Mouse (Mus musculus): ENCODE data around the gene Smim22.

Gene Smim22

GRCm38 (mm10) chr16:5010371-5010935 is 3.4 kb downstream of the Smim22 start:
- DNase-seq: peak; percentile 21

GRCm38 (mm10) chr16:5011285-5011684 is 4.2 kb downstream of the Smim22 start:
- DNase-seq: peak; percentile 16

GRCm38 (mm10) chr16:5012036-5013005 is 5.2 kb downstream of the Smim22 start:
- peak; percentile 52 for DNase-seq

- peak; percentile 100 for DNase-seq
These were observed 6.2 kb downstream of the Smim22 start, which contains the start of gene Rogdi for GRCm38 (mm10) chr16:5013054-5013838. Gene Rogdi (minus strand): TSS chr16:5013553.

- DNase-seq: peak; percentile 28
These were observed 7.5 kb downstream of the Smim22 start for GRCm38 (mm10) chr16:5014578-5014977.

GRCm38 (mm10) chr16:5024021-5024420 is 16.9 kb downstream of the Smim22 start:
- no peak for DNase-seq

- DNase-seq: no peak
These were observed 22.8 kb downstream of the Smim22 start for GRCm38 (mm10) chr16:5029847-5030246.

GRCm38 (mm10) chr16:5035591-5035990 is 28.5 kb downstream of the Smim22 start:
- no peak for DNase-seq

GRCm38 (mm10) chr16:5036649-5037234 is 29.7 kb downstream of the Smim22 start:
- no peak for DNase-seq

GRCm38 (mm10) chr16:5045322-5045721 is 38.2 kb downstream of the Smim22 start:
- DNase-seq: no peak

- DNase-seq: no peak
These were observed 42.2 kb downstream of the Smim22 start for GRCm38 (mm10) chr16:5049182-5049773.

GRCm38 (mm10) chr16:5049774-5050234 is 42.7 kb downstream of the Smim22 start, which contains the start of the genes Glyr1 and Ubn1:
Gene Glyr1 (minus strand): TSS chr16:5049863.
Gene Ubn1 (plus strand): TSS chr16:5050057.
- DNase-seq: peak; percentile 100

- DNase-seq: peak; percentile 85
These were observed 43.4 kb downstream of the Smim22 start for GRCm38 (mm10) chr16:5050251-5051110.

Data from cerebellum, adult 9-11 months (tissue).